ENCODE assay signal across 8 mouse cellular contexts in genomic region chr11:116273469-116274044, GRCm38 (mm10). TPM values are rescaled to one million over a fixed set of nuclear protein-coding genes. Genes with fewer than 3 reads are reported as not detected.
DNase-seq lines count a peak whose midpoint lies in the region; ATAC-seq and TF ChIP-seq lines count a peak whose summit lies in the region.

No protein-coding gene starts in this region.

- no peak for TF ChIP-seq EP300 in liver, postnatal 0 days (IDR thresholded peaks at IDR 0.05; ENCODE audit: low read depth)

- no peaks in the 10 kb centered on the region for H3K27me3 ChIP-seq in heart, embryonic 12.5 days (replicated peaks)
- H3K27me3 ChIP-seq in forebrain, embryonic 16.5 days (replicated peaks; ENCODE audit: control insufficient read depth, insufficient read depth, low read length), result no peaks in the 10 kb centered on the region
- H3K27me3 ChIP-seq in liver, postnatal 0 days (ENCODE audit: insufficient read depth, low read length), result no peaks in the 10 kb centered on the region

- ATAC-seq in heart, embryonic 12.5 days (ENCODE audit: insufficient number of reproducible peaks, low FRiP score), result peak; percentile 66
- ATAC-seq in forebrain, embryonic 16.5 days, result peak; percentile 52
- peak; percentile 59 for ATAC-seq in liver, postnatal 0 days

- H3K9ac ChIP-seq in heart, embryonic 12.5 days, result peak overlapping the region; percentile 94
- H3K9ac ChIP-seq in ES-E14 (ENCODE audit: insufficient read depth, low read depth, low read length, poor library complexity, severe bottlenecking), result peak overlapping the region; percentile 90
- peak overlapping the region; percentile 93 for H3K9ac ChIP-seq in forebrain, embryonic 16.5 days (replicated peaks; ENCODE audit: low read depth, low read length)
- peak overlapping the region; percentile 92 for H3K9ac ChIP-seq in liver, postnatal 0 days (replicated peaks)

- in situ Hi-C loops in ES-E14 (cut with MboI; ENCODE audit: low sequenced_read_pairs in 2 of 2, unreplicated experiment in 2 of 2), result no loop called here

- H3K27ac ChIP-seq in heart, embryonic 12.5 days (ENCODE audit: poor library complexity, severe bottlenecking), result peak overlapping the region; percentile 48
- H3K27ac ChIP-seq in ES-E14 (ENCODE audit: insufficient read depth, low read depth, low read length, poor library complexity, severe bottlenecking), result peak overlapping the region; percentile 11; the same call in 1 of the 2 replicates
- H3K27ac ChIP-seq in forebrain, embryonic 16.5 days (ENCODE audit: low read length), result peak overlapping the region; percentile 41
- peak overlapping the region; percentile 81 for H3K27ac ChIP-seq in liver, postnatal 0 days (ENCODE audit: low read depth)

- no peak for DNase-seq in heart, adult 9 months (ENCODE audit: low spot score in 2 of 2)
- DNase-seq in ES-E14 (ENCODE audit: low read depth, low spot score), result no peak
- DNase-seq in liver, postnatal 0 days, result no peak
- DNase-seq in thymus, postnatal 36 days, result no peak
- no peak for DNase-seq in cerebellum, postnatal 14 days
- DNase-seq in kidney, postnatal 10 days, result no peak

- peaks cover 35% of the 10 kb centered on the region for H3K36me3 ChIP-seq in heart, embryonic 12.5 days
- peaks cover 11% of the 10 kb centered on the region; the same call in 1 of the 2 replicates for H3K36me3 ChIP-seq in ES-E14 (ENCODE audit: control insufficient read depth, insufficient read depth, low read length, poor library complexity, severe bottlenecking)
- peaks cover 2% of the 10 kb centered on the region; the same call in 1 of the 2 replicates for H3K36me3 ChIP-seq in forebrain, embryonic 16.5 days (ENCODE audit: control insufficient read depth, insufficient read depth)
- H3K36me3 ChIP-seq in liver, postnatal 0 days (replicated peaks; ENCODE audit: insufficient read depth, low read length), result peaks cover 16% of the 10 kb centered on the region

- H3K4me2 ChIP-seq in heart, embryonic 12.5 days, result peak overlapping the region; percentile 89
- H3K4me2 ChIP-seq in forebrain, embryonic 16.5 days (ENCODE audit: low read length), result peak overlapping the region; percentile 96
- peak overlapping the region; percentile 96 for H3K4me2 ChIP-seq in liver, postnatal 0 days (ENCODE audit: low read depth, low read length)

- no peaks in the 10 kb centered on the region for H3K9me3 ChIP-seq in heart, embryonic 12.5 days (replicated peaks)
- H3K9me3 ChIP-seq in ES-E14 (ENCODE audit: control insufficient read depth, insufficient read depth, low read depth, low read length), result no peaks in the 10 kb centered on the region
- H3K9me3 ChIP-seq in forebrain, embryonic 16.5 days (ENCODE audit: control insufficient read depth, low read length), result no peaks in the 10 kb centered on the region
- H3K9me3 ChIP-seq in liver, postnatal 0 days (ENCODE audit: low read length), result no peaks in the 10 kb centered on the region

- WGBS in heart, embryonic 12.5 days, result under 1% methylated on average over 39 of the region's 39 CpGs
- WGBS in forebrain, embryonic 16.5 days, result under 1% methylated on average over 34 of the region's 39 CpGs
- under 1% methylated on average over 39 of the region's 39 CpGs for WGBS in liver, postnatal 0 days (ENCODE audit: insufficient replicate concordance)

- H3K4me3 ChIP-seq in heart, embryonic 12.5 days, result peak overlapping the region; percentile 70
- peak overlapping the region; percentile 69 to 86 for H3K4me3 ChIP-seq in ES-E14 (ENCODE audit: insufficient read depth in 1 of 2, low read depth in 1 of 2, low read length in 2 of 2, poor library complexity in 1 of 2, severe bottlenecking in 1 of 2)
- H3K4me3 ChIP-seq in forebrain, embryonic 16.5 days (replicated peaks; ENCODE audit: low read length), result peak overlapping the region; percentile 97
- peak overlapping the region; percentile 97 for H3K4me3 ChIP-seq in liver, postnatal 0 days (ENCODE audit: low read depth, low read length)

- H3K4me1 ChIP-seq in heart, embryonic 12.5 days (replicated peaks), result peaks cover 20% of the 10 kb centered on the region
- peaks cover 0 to 2% of the 10 kb centered on the region in 2 experiments; a peak in 1 of 4 replicates for H3K4me1 ChIP-seq in ES-E14 (ENCODE audit: control insufficient read depth in 2 of 2, insufficient read depth in 2 of 2, low read length in 2 of 2, poor library complexity in 1 of 2)
- H3K4me1 ChIP-seq in forebrain, embryonic 16.5 days (replicated peaks; ENCODE audit: control insufficient read depth, insufficient read depth, low read length), result peaks cover 29% of the 10 kb centered on the region
- peaks cover 15% of the 10 kb centered on the region for H3K4me1 ChIP-seq in liver, postnatal 0 days (ENCODE audit: insufficient read depth)

- no peak for TF ChIP-seq CTCF in liver, postnatal 0 days (IDR thresholded peaks at IDR 0.05; ENCODE audit: low read depth)

TF ChIP-seq in ES-E14, 5 proteins besides CTCF, POLR2A, EP300 and RAD21:
- no peak for TF ChIP-seq ZNF384 (IDR thresholded peaks at IDR 0.05; ENCODE audit: low read depth, low read length)
- no peak for TF ChIP-seq HCFC1 (IDR thresholded peaks at IDR 0.05; ENCODE audit: borderline replicate concordance, insufficient read depth, low read length)
- no peak for TF ChIP-seq CHD2 (IDR thresholded peaks at IDR 0.05; ENCODE audit: low read depth, low read length)
- no peak for TF ChIP-seq MAFK (IDR thresholded peaks at IDR 0.05; ENCODE audit: insufficient read depth, low read depth, low read length)
- no peak for TF ChIP-seq ZC3H11A (IDR thresholded peaks at IDR 0.05; ENCODE audit: borderline replicate concordance, low read depth, low read length)

RNA-seq across cellular contexts. Expression of gene Srp68, which starts 0.5 kb away (rescaled TPM):
- polyA plus RNA-seq in heart, embryonic 12.5 days (2016; fragmentation: Nextera tagmentation; extraction: Ambion mirVana), result 73.9 and 74.8 TPM in 2 replicates
- 33.4 and 38.2 TPM in 2 replicates for total RNA-seq in ES-E14 (2012; rRNA removed)
- 64.1 and 72.0 TPM in 2 replicates for polyA plus RNA-seq in forebrain, embryonic 16.5 days (2015; fragmentation: Nextera tagmentation; extraction: Ambion mirVana)
- polyA plus RNA-seq in liver, postnatal 0 days (2015; fragmentation: Nextera tagmentation; extraction: Ambion mirVana), result 20.9 and 23.8 TPM in 2 replicates

RNA-seq across cellular contexts. Expression of gene Galr2, which starts 7.2 kb away (rescaled TPM):
- 0.09 TPM in 1 of 2 replicates, not detected in the other for polyA plus RNA-seq in heart, embryonic 12.5 days (2016; fragmentation: Nextera tagmentation; extraction: Ambion mirVana)
- 1.8 and 3.3 TPM in 2 replicates for total RNA-seq in ES-E14 (2012; rRNA removed)
- 0.10 and 0.14 TPM in 2 replicates for polyA plus RNA-seq in forebrain, embryonic 16.5 days (2015; fragmentation: Nextera tagmentation; extraction: Ambion mirVana)
- polyA plus RNA-seq in liver, postnatal 0 days (2015; fragmentation: Nextera tagmentation; extraction: Ambion mirVana), result not detected in 2 replicates

RNA-seq across cellular contexts. Expression of gene Exoc7, which starts 33.5 kb away (rescaled TPM):
- 47.8 and 51.3 TPM in 2 replicates for polyA plus RNA-seq in heart, embryonic 12.5 days (2016; fragmentation: Nextera tagmentation; extraction: Ambion mirVana)
- 25.5 and 26.4 TPM in 2 replicates for total RNA-seq in ES-E14 (2012; rRNA removed)
- polyA plus RNA-seq in forebrain, embryonic 16.5 days (2015; fragmentation: Nextera tagmentation; extraction: Ambion mirVana), result 114 and 116 TPM in 2 replicates
- polyA plus RNA-seq in liver, postnatal 0 days (2015; fragmentation: Nextera tagmentation; extraction: Ambion mirVana), result 18.1 and 18.4 TPM in 2 replicates

RNA-seq across cellular contexts. Expression of gene Evpl, which starts 35.7 kb away (rescaled TPM):
- polyA plus RNA-seq in heart, embryonic 12.5 days (2016; fragmentation: Nextera tagmentation; extraction: Ambion mirVana), result 0.53 and 0.84 TPM in 2 replicates
- 2.9 and 4.5 TPM in 2 replicates for total RNA-seq in ES-E14 (2012; rRNA removed)
- 0.32 and 0.39 TPM in 2 replicates for polyA plus RNA-seq in forebrain, embryonic 16.5 days (2015; fragmentation: Nextera tagmentation; extraction: Ambion mirVana)
- 0.06 and 0.07 TPM in 2 replicates for polyA plus RNA-seq in liver, postnatal 0 days (2015; fragmentation: Nextera tagmentation; extraction: Ambion mirVana)

Comparison
In these comparisons a context has a peak if more than half of its experiments do, and no peak if none do; other contexts are left out.
1. H3K27ac ChIP-seq: peak in every context shown above with its lines; median percentile 81 in liver, postnatal 0 days; 48 in heart, embryonic 12.5 days; 41 in forebrain, embryonic 16.5 days; 11 in ES-E14.